Mouse (Mus musculus): ENCODE measurements at regions not wholly inside any gene's neighbourhood (a gene's known extent, or its start where the extent isn't known, plus 50 kb on each side); places are given as distances from the start of the nearest gene placed in this dataset.

DNA sequence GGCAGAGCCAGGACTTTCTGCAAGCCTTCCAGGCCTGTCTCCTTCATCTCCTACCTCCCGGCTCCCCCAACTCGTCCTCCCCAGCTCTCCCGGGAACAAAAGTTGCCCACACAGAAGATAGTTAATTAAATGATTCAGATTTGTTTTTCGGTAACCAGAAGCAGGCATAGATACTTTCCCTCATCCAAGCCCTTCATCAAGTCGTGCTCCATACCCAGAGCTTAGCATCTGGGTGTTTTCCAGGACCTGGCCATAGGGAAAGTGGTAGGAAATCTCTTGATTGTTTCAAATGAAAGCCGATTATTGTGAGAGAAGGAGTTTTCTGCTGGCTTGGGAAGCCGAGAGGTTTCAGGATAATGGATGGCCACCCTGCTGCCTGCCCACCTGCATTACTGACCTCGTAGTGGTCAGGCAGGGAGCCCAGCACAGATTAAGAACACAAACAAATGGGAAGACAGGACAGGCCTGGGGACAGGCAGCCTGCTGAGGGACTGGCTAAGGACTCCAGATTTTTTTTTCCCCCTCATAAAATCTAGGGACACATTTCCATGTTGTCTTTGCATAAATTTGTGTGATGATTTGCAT is 142.2 kb upstream of the Cadm1 start:
- H3K4me3 ChIP-seq (ENCODE audit: insufficient read depth, low read depth, low read length): no peak overlapping the region
- H3K79me2 ChIP-seq (ENCODE audit: control insufficient read depth, insufficient read depth, low read length): no peaks in the 10 kb centered on the region
- H3K36me3 ChIP-seq (ENCODE audit: control insufficient read depth, insufficient read depth, low read length): no peaks in the 10 kb centered on the region
- H3K27ac ChIP-seq (replicated peaks; ENCODE audit: insufficient read depth, low read depth, low read length): no peak overlapping the region
- H3K4me1 ChIP-seq (ENCODE audit: control insufficient read depth, insufficient read depth, low read length): no peaks in the 10 kb centered on the region
- H3K27me3 ChIP-seq (ENCODE audit: control insufficient read depth, insufficient read depth, low read length): no peaks in the 10 kb centered on the region
- no peak overlapping the region for H3K9ac ChIP-seq (ENCODE audit: low read depth, low read length)
- 75% methylated on average over 8 of the region's 8 CpGs for WGBS
- DNase-seq (ENCODE audit: extremely low read depth, low read depth, low spot score): no peak
- TF ChIP-seq CTCF (IDR thresholded peaks at IDR 0.05; ENCODE audit: low read depth, low read length): no peak
- TF ChIP-seq POLR2A (IDR thresholded peaks at IDR 0.05; ENCODE audit: extremely low read depth, insufficient read depth, low read length): no peak

DNA sequence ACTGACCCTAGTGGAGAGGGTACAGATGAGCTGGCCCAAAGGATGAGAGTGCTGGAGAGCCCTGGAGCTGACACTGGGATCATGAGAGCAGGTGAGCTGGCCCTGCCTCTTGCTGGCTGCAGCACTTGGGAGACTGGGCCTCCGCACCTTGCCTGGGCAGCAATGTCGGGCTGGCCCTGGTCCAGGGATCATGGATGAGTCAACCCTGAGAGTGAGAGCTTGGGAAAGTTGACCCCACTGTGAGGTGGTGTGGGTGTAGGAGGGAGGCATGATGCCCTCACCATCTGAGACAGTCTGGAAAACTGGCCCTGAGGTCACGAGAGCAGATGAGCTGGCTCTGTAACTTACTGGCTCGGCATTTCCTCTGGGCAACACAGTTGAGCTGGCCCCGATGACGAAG is 140.1 kb upstream of the Cadm1 start:
- DNase-seq (ENCODE audit: extremely low read depth, low read depth, low spot score): no peak
- Histone ChIP-seq H3K4me3 (ENCODE audit: insufficient read depth, low read depth, low read length) (no peak overlapping the region), H3K79me2 (ENCODE audit: control insufficient read depth, insufficient read depth, low read length) (no peaks in the 10 kb centered on the region), H3K36me3 (ENCODE audit: control insufficient read depth, insufficient read depth, low read length) (no peaks in the 10 kb centered on the region), H3K4me1 (ENCODE audit: control insufficient read depth, insufficient read depth, low read length) (no peaks in the 10 kb centered on the region), H3K27me3 (ENCODE audit: control insufficient read depth, insufficient read depth, low read length) (no peaks in the 10 kb centered on the region), H3K9ac (ENCODE audit: low read depth, low read length) (no peak overlapping the region), H3K27ac (replicated peaks; ENCODE audit: insufficient read depth, low read depth, low read length) (no peak overlapping the region)
- TF ChIP-seq POLR2A (IDR thresholded peaks at IDR 0.05; ENCODE audit: extremely low read depth, insufficient read depth, low read length) (no peak), CTCF (IDR thresholded peaks at IDR 0.05; ENCODE audit: low read depth, low read length) (no peak)
- WGBS: 91% methylated on average over 6 of the region's 6 CpGs

DNA sequence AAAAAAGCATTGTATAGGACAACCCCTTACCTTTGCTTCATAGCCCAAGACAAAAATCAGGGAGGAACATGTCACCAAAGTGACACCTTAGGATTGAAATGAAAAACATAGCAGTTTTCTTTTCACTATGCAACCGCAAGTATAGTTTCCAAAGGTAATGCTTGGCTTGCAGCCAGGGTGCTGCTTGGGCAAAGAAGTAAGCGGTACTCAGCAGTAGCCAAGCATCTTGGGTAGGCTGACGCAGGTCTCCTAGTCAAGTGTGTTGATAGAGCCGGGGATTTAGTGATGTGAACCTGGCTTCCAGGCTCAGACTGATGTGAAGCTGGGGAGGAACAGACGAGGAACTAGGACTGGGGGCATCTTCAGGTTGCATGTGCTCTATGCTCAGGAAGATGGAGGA is 138.3 kb upstream of the Cadm1 start:
- Histone ChIP-seq H3K36me3 (ENCODE audit: control insufficient read depth, insufficient read depth, low read length) (no peaks in the 10 kb centered on the region), H3K4me1 (ENCODE audit: control insufficient read depth, insufficient read depth, low read length) (no peaks in the 10 kb centered on the region), H3K9ac (ENCODE audit: low read depth, low read length) (no peak overlapping the region), H3K79me2 (ENCODE audit: control insufficient read depth, insufficient read depth, low read length) (no peaks in the 10 kb centered on the region), H3K4me3 (ENCODE audit: insufficient read depth, low read depth, low read length) (no peak overlapping the region), H3K27me3 (ENCODE audit: control insufficient read depth, insufficient read depth, low read length) (no peaks in the 10 kb centered on the region), H3K27ac (replicated peaks; ENCODE audit: insufficient read depth, low read depth, low read length) (no peak overlapping the region)
- 90% methylated on average over 5 of the region's 5 CpGs for WGBS
- no peak for DNase-seq (ENCODE audit: extremely low read depth, low read depth, low spot score)
- TF ChIP-seq CTCF (IDR thresholded peaks at IDR 0.05; ENCODE audit: low read depth, low read length): no peak
- TF ChIP-seq POLR2A (IDR thresholded peaks at IDR 0.05; ENCODE audit: extremely low read depth, insufficient read depth, low read length): no peak

DNA sequence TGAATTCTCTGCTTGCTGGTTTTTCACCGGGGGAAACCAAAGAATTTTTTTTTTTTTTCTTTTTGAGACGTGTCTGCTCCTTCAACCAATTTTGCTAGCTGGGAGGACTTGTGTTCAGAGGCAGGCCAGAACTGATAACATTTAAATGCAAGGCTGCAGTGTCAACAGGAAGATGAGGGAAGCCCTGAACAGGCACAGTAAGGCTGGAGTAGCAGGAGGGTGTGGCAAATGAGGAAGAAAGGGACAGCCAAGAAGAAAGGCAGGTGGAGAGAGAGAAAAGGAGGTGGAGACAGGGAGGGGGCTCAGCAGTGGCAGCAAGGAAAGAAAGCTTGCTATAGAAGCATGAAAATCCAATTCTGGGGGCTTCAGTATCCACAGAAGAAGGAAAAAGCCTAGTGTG is 130.4 kb upstream of the Cadm1 start:
- H3K36me3 ChIP-seq (ENCODE audit: control insufficient read depth, insufficient read depth, low read length): no peaks in the 10 kb centered on the region
- no peaks in the 10 kb centered on the region for H3K27me3 ChIP-seq (ENCODE audit: control insufficient read depth, insufficient read depth, low read length)
- no peak for TF ChIP-seq CTCF (IDR thresholded peaks at IDR 0.05; ENCODE audit: low read depth, low read length)
- TF ChIP-seq POLR2A (IDR thresholded peaks at IDR 0.05; ENCODE audit: extremely low read depth, insufficient read depth, low read length): no peak
- H3K4me3 ChIP-seq (ENCODE audit: insufficient read depth, low read depth, low read length): no peak overlapping the region
- no peak overlapping the region for H3K9ac ChIP-seq (ENCODE audit: low read depth, low read length)
- H3K4me1 ChIP-seq (ENCODE audit: control insufficient read depth, insufficient read depth, low read length): no peaks in the 10 kb centered on the region
- no peak for DNase-seq (ENCODE audit: extremely low read depth, low read depth, low spot score)
- no peaks in the 10 kb centered on the region for H3K79me2 ChIP-seq (ENCODE audit: control insufficient read depth, insufficient read depth, low read length)
- WGBS: 52% methylated on average over 2 of the region's 2 CpGs
- no peak overlapping the region for H3K27ac ChIP-seq (replicated peaks; ENCODE audit: insufficient read depth, low read depth, low read length)

DNA sequence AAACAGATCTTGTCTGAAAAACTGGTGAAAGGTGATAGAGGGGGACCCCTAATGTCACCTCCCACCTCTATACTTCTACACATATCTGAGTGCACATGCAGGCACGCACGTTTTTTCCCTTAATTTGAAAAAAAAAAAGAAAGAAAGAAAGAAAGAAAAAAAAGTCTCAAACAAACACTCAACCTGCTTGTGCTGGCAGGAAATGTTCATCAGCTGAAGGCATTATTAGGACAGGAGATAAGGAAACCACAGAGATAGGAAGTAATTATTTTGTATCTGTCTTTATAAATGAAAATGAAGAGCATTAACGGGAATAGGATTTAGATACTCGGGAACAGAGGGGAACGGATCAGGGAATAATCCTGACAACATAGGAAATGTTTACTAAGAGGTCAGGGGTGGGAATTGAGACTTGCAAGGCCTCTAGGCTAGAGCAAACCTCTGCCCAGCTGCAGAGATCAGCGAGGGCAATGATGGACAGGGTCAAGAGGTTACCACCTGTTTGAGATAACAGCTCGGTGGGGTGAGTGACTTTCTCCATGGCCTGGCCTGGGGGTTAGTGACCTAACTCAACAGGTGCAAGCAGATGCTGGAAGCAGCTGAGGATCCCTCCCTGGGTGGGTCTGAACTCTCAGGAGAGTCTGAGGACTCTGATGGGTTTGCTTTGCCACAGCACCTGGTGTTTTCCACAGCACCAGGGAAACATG is 129.7 kb upstream of the Cadm1 start:
- no peak overlapping the region for H3K27ac ChIP-seq (replicated peaks; ENCODE audit: insufficient read depth, low read depth, low read length)
- H3K36me3 ChIP-seq (ENCODE audit: control insufficient read depth, insufficient read depth, low read length): no peaks in the 10 kb centered on the region
- no peaks in the 10 kb centered on the region for H3K79me2 ChIP-seq (ENCODE audit: control insufficient read depth, insufficient read depth, low read length)
- no peak overlapping the region for H3K9ac ChIP-seq (ENCODE audit: low read depth, low read length)
- H3K27me3 ChIP-seq (ENCODE audit: control insufficient read depth, insufficient read depth, low read length): no peaks in the 10 kb centered on the region
- peak; percentile 60 for DNase-seq (ENCODE audit: extremely low read depth, low read depth, low spot score)
- 19% methylated on average over 7 of the region's 7 CpGs for WGBS
- TF ChIP-seq POLR2A (IDR thresholded peaks at IDR 0.05; ENCODE audit: extremely low read depth, insufficient read depth, low read length) (no peak), CTCF (IDR thresholded peaks at IDR 0.05; ENCODE audit: low read depth, low read length) (no peak)
- no peaks in the 10 kb centered on the region for H3K4me1 ChIP-seq (ENCODE audit: control insufficient read depth, insufficient read depth, low read length)
- H3K4me3 ChIP-seq (ENCODE audit: insufficient read depth, low read depth, low read length): no peak overlapping the region

DNA sequence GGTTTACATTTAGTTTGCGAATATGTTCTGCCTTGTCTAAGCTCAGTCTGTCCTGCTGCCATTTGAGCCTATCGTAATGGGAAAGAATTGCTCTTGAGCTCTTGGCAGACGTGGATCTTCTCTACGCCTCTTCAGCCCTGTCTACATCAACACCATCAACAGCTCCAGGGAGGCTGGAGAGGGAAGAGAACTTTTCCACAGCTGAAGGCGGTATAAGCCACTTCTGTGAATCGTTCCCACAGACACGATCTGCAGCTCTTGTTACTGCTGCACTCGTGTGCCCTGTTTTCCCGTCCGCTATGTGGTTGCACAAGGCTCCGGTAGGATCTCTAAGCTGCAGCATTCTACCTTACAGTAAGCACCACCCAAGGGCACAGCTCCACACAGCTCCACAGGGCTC is 128.5 kb upstream of the Cadm1 start:
- H3K4me3 ChIP-seq (ENCODE audit: insufficient read depth, low read depth, low read length): no peak overlapping the region
- no peak for TF ChIP-seq CTCF (IDR thresholded peaks at IDR 0.05; ENCODE audit: low read depth, low read length)
- TF ChIP-seq POLR2A (IDR thresholded peaks at IDR 0.05; ENCODE audit: extremely low read depth, insufficient read depth, low read length): no peak
- H3K9ac ChIP-seq (ENCODE audit: low read depth, low read length): no peak overlapping the region
- no peaks in the 10 kb centered on the region for H3K36me3 ChIP-seq (ENCODE audit: control insufficient read depth, insufficient read depth, low read length)
- WGBS: 95% methylated on average over 11 of the region's 11 CpGs
- H3K27ac ChIP-seq (replicated peaks; ENCODE audit: insufficient read depth, low read depth, low read length): no peak overlapping the region
- H3K79me2 ChIP-seq (ENCODE audit: control insufficient read depth, insufficient read depth, low read length): no peaks in the 10 kb centered on the region
- no peak for DNase-seq (ENCODE audit: extremely low read depth, low read depth, low spot score)
- H3K4me1 ChIP-seq (ENCODE audit: control insufficient read depth, insufficient read depth, low read length): no peaks in the 10 kb centered on the region
- H3K27me3 ChIP-seq (ENCODE audit: control insufficient read depth, insufficient read depth, low read length): no peaks in the 10 kb centered on the region
